Comparison of ENCODE assay signal across 26 mouse cellular contexts in genomic region chr2:172605642-172606041, GRCm38 (mm10). TPM values are rescaled to one million over a fixed set of nuclear protein-coding genes. Genes with fewer than 3 reads are reported as not detected.
DNase-seq lines count a peak whose midpoint lies in the region; ATAC-seq and TF ChIP-seq lines count a peak whose summit lies in the region.
"Had no signal": no experiment of that assay in that cellular context is flagged by ENCODE, and none has a peak within 500 bp of the region (broad histone marks: within the 10 kb centered on the region; RNA-seq: fewer than 3 reads in every experiment).

No protein-coding gene starts in this region.

- H3K4me2 ChIP-seq in forebrain, embryonic 11.5 days (ENCODE audit: low read depth, low read length, severe bottlenecking) = no peak overlapping the region
- no peak overlapping the region for H3K4me2 ChIP-seq in embryonic facial prominence, embryonic 15.5 days (replicated peaks)
- no peak overlapping the region for H3K4me2 ChIP-seq in limb, embryonic 14.5 days (replicated peaks; ENCODE audit: low read depth, low read length, severe bottlenecking)
- H3K4me2 ChIP-seq: hindbrain, embryonic 15.5 days; liver, embryonic 13.5 days; midbrain, embryonic 11.5 days had no signal

- H3K9me3 ChIP-seq in forebrain, embryonic 10.5 days = no peaks in the 10 kb centered on the region
- no peaks in the 10 kb centered on the region for H3K9me3 ChIP-seq in forebrain, embryonic 11.5 days (ENCODE audit: control insufficient read depth, low read length)
- no peaks in the 10 kb centered on the region for H3K9me3 ChIP-seq in embryonic facial prominence, embryonic 10.5 days
- no peaks in the 10 kb centered on the region for H3K9me3 ChIP-seq in embryonic facial prominence, embryonic 15.5 days (replicated peaks)
- no peaks in the 10 kb centered on the region for H3K9me3 ChIP-seq in limb, embryonic 14.5 days (ENCODE audit: control insufficient read depth, low read length)
- H3K9me3 ChIP-seq in heart, embryonic 10.5 days = no peaks in the 10 kb centered on the region
- H3K9me3 ChIP-seq: hindbrain, embryonic 15.5 days; liver, embryonic 13.5 days had no signal

- WGBS in forebrain, embryonic 10.5 days = 53% methylated on average over 7 of the region's 7 CpGs
- WGBS in forebrain, embryonic 11.5 days = 54% methylated on average over 7 of the region's 7 CpGs
- WGBS in embryonic facial prominence, embryonic 10.5 days = 41% methylated on average over 7 of the region's 7 CpGs
- 16% methylated on average over 7 of the region's 7 CpGs for WGBS in embryonic facial prominence, embryonic 15.5 days
- 16% methylated on average over 7 of the region's 7 CpGs for WGBS in limb, embryonic 14.5 days
- WGBS in heart, embryonic 10.5 days = 28% methylated on average over 7 of the region's 7 CpGs

- no peaks in the 10 kb centered on the region for H3K36me3 ChIP-seq in forebrain, embryonic 10.5 days (replicated peaks)
- H3K36me3 ChIP-seq in forebrain, embryonic 11.5 days (ENCODE audit: control insufficient read depth, insufficient read depth, low read length) = no peaks in the 10 kb centered on the region
- H3K36me3 ChIP-seq in embryonic facial prominence, embryonic 10.5 days (replicated peaks) = no peaks in the 10 kb centered on the region
- no peaks in the 10 kb centered on the region for H3K36me3 ChIP-seq in embryonic facial prominence, embryonic 15.5 days
- no peaks in the 10 kb centered on the region for H3K36me3 ChIP-seq in limb, embryonic 14.5 days (ENCODE audit: control insufficient read depth, insufficient read depth, low read length)
- H3K36me3 ChIP-seq in heart, embryonic 10.5 days = no peaks in the 10 kb centered on the region
- H3K36me3 ChIP-seq: hindbrain, embryonic 15.5 days; liver, embryonic 13.5 days had no signal

- peaks cover 12% of the 10 kb centered on the region for H3K4me1 ChIP-seq in forebrain, embryonic 10.5 days
- H3K4me1 ChIP-seq in forebrain, embryonic 11.5 days (replicated peaks; ENCODE audit: control insufficient read depth, insufficient read depth, low read length) = no peaks in the 10 kb centered on the region
- H3K4me1 ChIP-seq in embryonic facial prominence, embryonic 10.5 days = peaks cover 14% of the 10 kb centered on the region
- no peaks in the 10 kb centered on the region for H3K4me1 ChIP-seq in embryonic facial prominence, embryonic 15.5 days
- no peaks in the 10 kb centered on the region for H3K4me1 ChIP-seq in limb, embryonic 14.5 days (ENCODE audit: control insufficient read depth, insufficient read depth, low read length)
- H3K4me1 ChIP-seq in heart, embryonic 10.5 days = peaks cover 7% of the 10 kb centered on the region
- H3K4me1 ChIP-seq: hindbrain, embryonic 15.5 days; liver, embryonic 13.5 days had no signal

- no peak for TF ChIP-seq POLR2A in limb, embryonic 14.5 days (IDR thresholded peaks at IDR 0.05; ENCODE audit: borderline replicate concordance, extremely low read depth, insufficient read depth, insufficient read length)

- DNase-seq in forebrain, embryonic 10.5 days (ENCODE audit: extremely low spot score, low spot score) = no peak
- no peak for DNase-seq in forebrain, embryonic 11.5 days (ENCODE audit: low spot score)
- peak; percentile 46 for DNase-seq in embryonic facial prominence, embryonic 10.5 days (ENCODE audit: low spot score)
- DNase-seq in limb, embryonic 14.5 days (ENCODE audit: low spot score) = peak; percentile 25
- DNase-seq in heart, embryonic 10.5 days (ENCODE audit: low spot score) = no peak
- no peak for DNase-seq in heart, postnatal 25 days (ENCODE audit: low spot score)
- DNase-seq: adrenal gland, postnatal 36 days; cerebellum, adult 11 months; gastrocnemius, postnatal 14 days; kidney, adult 8-10 months; kidney, postnatal 25 days; liver, embryonic 13.5 days; lung, adult 2 months; lung, postnatal 14 days; right cerebral cortex, postnatal 14 days had no signal

- no peak for ATAC-seq in forebrain, embryonic 11.5 days (replicated peaks; ENCODE audit: low FRiP score)
- ATAC-seq in embryonic facial prominence, embryonic 15.5 days (ENCODE audit: insufficient number of reproducible peaks, low FRiP score, low TSS enrichment, low read depth) = peak; percentile 24; the same call in 1 of the 2 replicates
- ATAC-seq in limb, embryonic 14.5 days (ENCODE audit: low FRiP score, low read depth) = peak; percentile 83
- ATAC-seq: CD4-positive, CD25-positive, alpha-beta regulatory T cell, adult 4 months; forebrain, embryonic 16.5 days had no signal

- intact Hi-C loops in heart, postnatal 25 days (cut with DNase I) = no loop called here

- 0 out of 2 replicates have a peak, but pooled peaks cover 3% of the 10 kb centered on the region for H3K27me3 ChIP-seq in forebrain, embryonic 10.5 days (ENCODE audit: poor library complexity, severe bottlenecking)
- no peaks in the 10 kb centered on the region for H3K27me3 ChIP-seq in forebrain, embryonic 11.5 days (ENCODE audit: control insufficient read depth, insufficient read depth, low read length)
- H3K27me3 ChIP-seq in embryonic facial prominence, embryonic 10.5 days (replicated peaks; ENCODE audit: low read depth, poor library complexity, severe bottlenecking) = no peaks in the 10 kb centered on the region
- H3K27me3 ChIP-seq in embryonic facial prominence, embryonic 15.5 days = no peaks in the 10 kb centered on the region
- H3K27me3 ChIP-seq in limb, embryonic 14.5 days (ENCODE audit: control insufficient read depth, insufficient read depth, low read length) = no peaks in the 10 kb centered on the region
- H3K27me3 ChIP-seq in heart, embryonic 10.5 days (ENCODE audit: insufficient read depth, poor library complexity, severe bottlenecking) = no peaks in the 10 kb centered on the region
- H3K27me3 ChIP-seq: hindbrain, embryonic 15.5 days; liver, embryonic 13.5 days had no signal

- 0 out of 2 replicates have a peak overlapping the region, but pooled peaks have one; percentile 12 for H3K27ac ChIP-seq in forebrain, embryonic 10.5 days
- H3K27ac ChIP-seq in forebrain, embryonic 11.5 days (ENCODE audit: low read depth, low read length) = no peak overlapping the region
- no peak overlapping the region for H3K27ac ChIP-seq in embryonic facial prominence, embryonic 10.5 days (replicated peaks)
- no peak overlapping the region for H3K27ac ChIP-seq in embryonic facial prominence, embryonic 15.5 days (replicated peaks)
- no peak overlapping the region for H3K27ac ChIP-seq in limb, embryonic 14.5 days (replicated peaks; ENCODE audit: low read depth, low read length)
- H3K27ac ChIP-seq in heart, embryonic 10.5 days = no peak overlapping the region
- H3K27ac ChIP-seq: hindbrain, embryonic 15.5 days; liver, embryonic 13.5 days; stomach, postnatal 0 days had no signal

- H3K4me3 ChIP-seq in forebrain, embryonic 10.5 days = no peak overlapping the region
- H3K4me3 ChIP-seq in forebrain, embryonic 11.5 days (ENCODE audit: low read depth, low read length) = no peak overlapping the region
- H3K4me3 ChIP-seq in embryonic facial prominence, embryonic 10.5 days = no peak overlapping the region
- H3K4me3 ChIP-seq in embryonic facial prominence, embryonic 15.5 days (replicated peaks) = no peak overlapping the region
- no peak overlapping the region for H3K4me3 ChIP-seq in limb, embryonic 14.5 days (replicated peaks; ENCODE audit: low read length)
- H3K4me3 ChIP-seq in heart, embryonic 10.5 days = no peak overlapping the region
- H3K4me3 ChIP-seq: erythroblast, embryonic 14.5 days; hindbrain, embryonic 15.5 days; liver, embryonic 13.5 days had no signal

- H3K9ac ChIP-seq in forebrain, embryonic 11.5 days (ENCODE audit: low read length) = no peak overlapping the region
- no peak overlapping the region for H3K9ac ChIP-seq in embryonic facial prominence, embryonic 15.5 days
- H3K9ac ChIP-seq in limb, embryonic 14.5 days (ENCODE audit: low read depth, low read length, severe bottlenecking) = no peak overlapping the region
- H3K9ac ChIP-seq: hindbrain, embryonic 15.5 days; liver, embryonic 13.5 days had no signal

RNA-seq across cellular contexts. Expression of gene Tfap2c, which starts 56.2 kb away (rescaled TPM):
- polyA plus RNA-seq in forebrain, embryonic 10.5 days (2016; fragmentation: Nextera tagmentation; extraction: Ambion mirVana) = 38.2 and 43.2 TPM in 2 replicates
- polyA plus RNA-seq in forebrain, embryonic 11.5 days (2014; fragmentation: Nextera tagmentation; extraction: Ambion mirVana) = 45.1 and 46.5 TPM in 2 replicates
- 13.7 and 15.4 TPM in 2 replicates for polyA plus RNA-seq in embryonic facial prominence, embryonic 10.5 days (2016; fragmentation: Nextera tagmentation; extraction: Ambion mirVana)
- polyA plus RNA-seq in embryonic facial prominence, embryonic 15.5 days (2015; fragmentation: Nextera tagmentation; extraction: Ambion mirVana) = 25.9 and 27.1 TPM in 2 replicates
- 6.1 and 7.7 TPM in 2 replicates for polyA plus RNA-seq in limb, embryonic 14.5 days (2012; rRNA removed)
- polyA plus RNA-seq in limb, embryonic 14.5 days (2014; fragmentation: Nextera tagmentation; extraction: Ambion mirVana) = 9.9 and 10.0 TPM in 2 replicates
- polyA plus RNA-seq in heart, embryonic 10.5 days (2016; fragmentation: Nextera tagmentation; extraction: Ambion mirVana) = 0.49 and 2.3 TPM in 2 replicates
- not detected for total RNA-seq in heart, postnatal 25 days (2021)
- total RNA-seq: adrenal gland, postnatal 36 days; gastrocnemius, postnatal 14 days; heart, adult 8-10 months; hematopoietic stem cell, adult 5-6 weeks; megakaryocyte progenitor cell, adult 5-6 weeks; monocyte, adult 5-6 weeks had no signal
- polyA plus RNA-seq: erythroblast, embryonic 14.5 days; liver, embryonic 13.5 days had no signal

Comparison
In these comparisons a context has a peak if more than half of its experiments do, and no peak if none do; other contexts are left out.
1. DNase-seq: peak in embryonic facial prominence, embryonic 10.5 days (single experiment) and limb, embryonic 14.5 days (single experiment); none in forebrain, embryonic 10.5 days (single experiment), forebrain, embryonic 11.5 days (single experiment), heart, embryonic 10.5 days (single experiment) and heart, postnatal 25 days (single experiment).